Mouse (Mus musculus): Measurements from ENCODE around the gene Prr5.
"Not testable (repeated sequence)": the region's sequence is repeated elsewhere in the genome, so short reads cannot be mapped to it uniquely, and the experiment has no call there.

DNA sequence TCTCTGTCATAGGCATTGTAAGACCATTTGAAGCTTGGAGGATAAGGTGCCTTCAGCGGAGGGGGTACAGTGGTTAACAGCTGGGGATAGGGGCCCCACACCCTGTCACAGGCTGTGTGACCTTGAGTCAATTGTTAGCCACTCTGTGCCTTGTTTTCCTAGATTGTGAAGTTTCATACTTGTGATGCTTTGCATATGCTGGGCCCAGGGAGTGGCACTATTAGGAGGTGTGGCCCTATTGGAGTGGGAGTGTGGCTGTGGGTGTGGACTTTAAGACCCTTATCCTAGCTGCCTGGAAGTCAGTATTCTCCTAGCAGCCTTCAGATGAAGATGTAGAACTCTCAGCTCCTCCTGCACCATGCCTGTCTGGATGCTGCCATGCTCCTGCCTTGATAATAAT lies 54.2 kb downstream of the Prr5 start:
- not testable (repeated sequence) for TF ChIP-seq CTCF (IDR thresholded peaks at IDR 0.05; ENCODE audit: low read depth, low read length); TAL1 (conservative IDR thresholded peaks at IDR 0.05; ENCODE audit: low read depth, low read length); GATA1 (IDR thresholded peaks at IDR 0.05; ENCODE audit: borderline replicate concordance, low read length)
